Mouse (Mus musculus): Measurements from ENCODE around the gene Tmigd1.

GRCm38 (mm10) chr11:76917230-76917548 is 15.2 kb downstream of the Tmigd1 start:
- TF ChIP-seq CTCF (IDR thresholded peaks at IDR 0.05; ENCODE audit: extremely low read depth, insufficient read depth, insufficient read length, insufficient replicate concordance) = no peak
- TF ChIP-seq POLR2A (IDR thresholded peaks at IDR 0.05; ENCODE audit: low read depth, low read length) = no peak
